Mouse (Mus musculus): ENCODE results near the gene Slc30a2. TPM values are rescaled to one million over a fixed set of nuclear protein-coding genes. Genes with fewer than 3 reads are reported as not detected.
A peak's percentile ranks its signal among the peaks of the same experiment; 100 is the strongest.
"Not testable (repeated sequence)": the region's sequence is repeated elsewhere in the genome, so short reads cannot be mapped to it uniquely, and the experiment has no call there.

Slc30a2 gene
- polyA plus RNA-seq, 1 experiment from 2014 or later = not detected

GRCm38 (mm10) chr4:134374306-134374705 lies 31.3 kb downstream of the Slc30a2 start:
- TF ChIP-seq CTCF (IDR thresholded peaks at IDR 0.05; ENCODE audit: low read depth) = no peak
- no peak for TF ChIP-seq EP300 (IDR thresholded peaks at IDR 0.05; ENCODE audit: low read depth)
- no peak overlapping the region for H3K9ac ChIP-seq (replicated peaks)
- no peaks in the 10 kb centered on the region for H3K9me3 ChIP-seq (ENCODE audit: low read length)
- no peak overlapping the region for H3K4me2 ChIP-seq (ENCODE audit: low read depth, low read length)
- no peak for DNase-seq
- no peaks in the 10 kb centered on the region for H3K36me3 ChIP-seq (replicated peaks; ENCODE audit: insufficient read depth, low read length)
- 21% methylated on average over 1 of the region's 1 CpGs for WGBS (ENCODE audit: insufficient replicate concordance)
- no peak overlapping the region for H3K4me3 ChIP-seq (ENCODE audit: low read depth, low read length)
- H3K4me1 ChIP-seq (ENCODE audit: insufficient read depth) = peaks cover 17% of the 10 kb centered on the region
- peaks cover 36% of the 10 kb centered on the region for H3K27me3 ChIP-seq (ENCODE audit: insufficient read depth, low read length)
- no peak for ATAC-seq
- no peak overlapping the region for H3K27ac ChIP-seq (ENCODE audit: low read depth)

- no peak overlapping the region for H3K27ac ChIP-seq (ENCODE audit: low read depth)
- H3K27me3 ChIP-seq (ENCODE audit: insufficient read depth, low read length) = peaks cover 5% of the 10 kb centered on the region; the same call in 1 of the 2 replicates
- no peaks in the 10 kb centered on the region for H3K9me3 ChIP-seq (ENCODE audit: low read length)
- H3K4me2 ChIP-seq (ENCODE audit: low read depth, low read length) = no peak overlapping the region
- TF ChIP-seq CTCF (IDR thresholded peaks at IDR 0.05; ENCODE audit: low read depth) = no peak
- no peak for TF ChIP-seq EP300 (IDR thresholded peaks at IDR 0.05; ENCODE audit: low read depth)
- H3K4me3 ChIP-seq (ENCODE audit: low read depth, low read length) = no peak overlapping the region
- no peak overlapping the region for H3K9ac ChIP-seq (replicated peaks)
- no peaks in the 10 kb centered on the region for H3K4me1 ChIP-seq (ENCODE audit: insufficient read depth)
- H3K36me3 ChIP-seq (replicated peaks; ENCODE audit: insufficient read depth, low read length) = no peaks in the 10 kb centered on the region
- DNase-seq (no peak), ATAC-seq (no peak)
- WGBS (ENCODE audit: insufficient replicate concordance) = 42% methylated on average over 10 of the region's 10 CpGs
Observed at GRCm38 (mm10) chr4:134378089-134378615, 35.2 kb downstream of the Slc30a2 start.

- DNase-seq = no peak
- no peak overlapping the region for H3K4me2 ChIP-seq (ENCODE audit: low read depth, low read length)
- no peak for ATAC-seq
- 78% methylated on average over 8 of the region's 8 CpGs for WGBS (ENCODE audit: insufficient replicate concordance)
- H3K27ac ChIP-seq (ENCODE audit: low read depth) = no peak overlapping the region
- no peak overlapping the region for H3K4me3 ChIP-seq (ENCODE audit: low read depth, low read length)
- H3K9ac ChIP-seq (replicated peaks) = no peak overlapping the region
- TF ChIP-seq EP300 (IDR thresholded peaks at IDR 0.05; ENCODE audit: low read depth) = no peak
- TF ChIP-seq CTCF (IDR thresholded peaks at IDR 0.05; ENCODE audit: low read depth) = no peak
- no peaks in the 10 kb centered on the region for H3K4me1 ChIP-seq (ENCODE audit: insufficient read depth)
- H3K36me3 ChIP-seq (replicated peaks; ENCODE audit: insufficient read depth, low read length) = no peaks in the 10 kb centered on the region
- H3K9me3 ChIP-seq (ENCODE audit: low read length) = no peaks in the 10 kb centered on the region
- no peaks in the 10 kb centered on the region for H3K27me3 ChIP-seq (ENCODE audit: insufficient read depth, low read length)
Observed at GRCm38 (mm10) chr4:134379510-134379909, 36.5 kb downstream of the Slc30a2 start.

GRCm38 (mm10) chr4:134383750-134384149 lies 40.8 kb downstream of the Slc30a2 start, which contains the start of gene Extl1:
Gene Extl1, minus strand, starts transcription at chr4:134383850.
- not testable (repeated sequence) for H3K4me1 ChIP-seq (ENCODE audit: insufficient read depth); H3K4me2 ChIP-seq (ENCODE audit: low read depth, low read length); DNase-seq; H3K9ac ChIP-seq (replicated peaks); H3K36me3 ChIP-seq (replicated peaks; ENCODE audit: insufficient read depth, low read length); H3K4me3 ChIP-seq (ENCODE audit: low read depth, low read length); H3K27ac ChIP-seq (ENCODE audit: low read depth); H3K27me3 ChIP-seq (ENCODE audit: insufficient read depth, low read length); H3K9me3 ChIP-seq (ENCODE audit: low read length); ATAC-seq
- 100% methylated on average over 2 of the region's 6 CpGs for WGBS (ENCODE audit: insufficient replicate concordance)

- H3K4me1 ChIP-seq (ENCODE audit: insufficient read depth) = no peaks in the 10 kb centered on the region
Observed at GRCm38 (mm10) chr4:134387268-134387667, 44.3 kb downstream of the Slc30a2 start.

GRCm38 (mm10) chr4:134388397-134388796 lies 45.4 kb downstream of the Slc30a2 start:
- Histone ChIP-seq H3K27ac (ENCODE audit: low read depth) (no peak overlapping the region), H3K27me3 (ENCODE audit: insufficient read depth, low read length) (no peaks in the 10 kb centered on the region), H3K4me2 (ENCODE audit: low read depth, low read length) (no peak overlapping the region), H3K36me3 (replicated peaks; ENCODE audit: insufficient read depth, low read length) (no peaks in the 10 kb centered on the region), H3K4me3 (ENCODE audit: low read depth, low read length) (no peak overlapping the region), H3K4me1 (ENCODE audit: insufficient read depth) (no peaks in the 10 kb centered on the region), H3K9ac (replicated peaks) (no peak overlapping the region), H3K9me3 (ENCODE audit: low read length) (peaks cover 4% of the 10 kb centered on the region)
- peak; percentile 81 for TF ChIP-seq CTCF (IDR thresholded peaks at IDR 0.05; ENCODE audit: low read depth)
- TF ChIP-seq EP300 (IDR thresholded peaks at IDR 0.05; ENCODE audit: low read depth) = no peak
- ATAC-seq (no peak), DNase-seq (peak; percentile 78)
- WGBS (ENCODE audit: insufficient replicate concordance) = 12% methylated on average over 5 of the region's 5 CpGs

More at GRCm38 (mm10) chr4:134387268-134387667, 44.3 kb downstream of the Slc30a2 start:
- Histone ChIP-seq H3K27ac (ENCODE audit: low read depth) (no peak overlapping the region), H3K27me3 (ENCODE audit: insufficient read depth, low read length) (no peaks in the 10 kb centered on the region), H3K36me3 (replicated peaks; ENCODE audit: insufficient read depth, low read length) (no peaks in the 10 kb centered on the region), H3K4me3 (ENCODE audit: low read depth, low read length) (no peak overlapping the region), H3K9ac (replicated peaks) (no peak overlapping the region), H3K9me3 (ENCODE audit: low read length) (peaks cover 4% of the 10 kb centered on the region), H3K4me2 (ENCODE audit: low read depth, low read length) (no peak overlapping the region)
- no peak for ATAC-seq
- 62% methylated on average over 6 of the region's 6 CpGs for WGBS (ENCODE audit: insufficient replicate concordance)
- TF ChIP-seq EP300 (IDR thresholded peaks at IDR 0.05; ENCODE audit: low read depth) = no peak
- peak; percentile 54 for TF ChIP-seq CTCF (IDR thresholded peaks at IDR 0.05; ENCODE audit: low read depth)
- no peak for DNase-seq

GRCm38 (mm10) chr4:134391636-134392035 lies 48.7 kb downstream of the Slc30a2 start:
- H3K9ac ChIP-seq (replicated peaks) = no peak overlapping the region
- H3K27ac ChIP-seq (ENCODE audit: low read depth) = no peak overlapping the region
- no peaks in the 10 kb centered on the region for H3K36me3 ChIP-seq (replicated peaks; ENCODE audit: insufficient read depth, low read length)
- TF ChIP-seq EP300 (IDR thresholded peaks at IDR 0.05; ENCODE audit: low read depth) = no peak
- TF ChIP-seq CTCF (IDR thresholded peaks at IDR 0.05; ENCODE audit: low read depth) = no peak
- no peaks in the 10 kb centered on the region for H3K27me3 ChIP-seq (ENCODE audit: insufficient read depth, low read length)
- ATAC-seq (no peak), DNase-seq (no peak)
- no peak overlapping the region for H3K4me2 ChIP-seq (ENCODE audit: low read depth, low read length)
- WGBS (ENCODE audit: insufficient replicate concordance) = 75% methylated on average over 1 of the region's 1 CpGs
- peaks cover 4% of the 10 kb centered on the region for H3K9me3 ChIP-seq (ENCODE audit: low read length)
- H3K4me3 ChIP-seq (ENCODE audit: low read depth, low read length) = no peak overlapping the region
- H3K4me1 ChIP-seq (ENCODE audit: insufficient read depth) = no peaks in the 10 kb centered on the region
